Mouse (Mus musculus) urinary bladder, postnatal 25 days (tissue): ENCODE data around the gene Tmem218.

Source experiments
- DNase-seq: peaks from one replicate; pipeline ENCODE4 v3.0.0; 2022; ENCODE audit warnings: low spot score

Gene Tmem218

GRCm38 (mm10) chr9:37207929-37208411, at the start of gene Tmem218:
TSS of gene Tmem218 (plus strand) at chr9:37208223.
- peak; percentile 69 for DNase-seq

- no peak for DNase-seq
These were observed 47.3 kb upstream of the Tmem218 start for GRCm38 (mm10) chr9:37160686-37161085.

GRCm38 (mm10) chr9:37166899-37167298, 41.1 kb upstream of the Tmem218 start:
- no peak for DNase-seq

- DNase-seq = no peak
These were observed 34.6 kb upstream of the Tmem218 start for GRCm38 (mm10) chr9:37173376-37173775.

GRCm38 (mm10) chr9:37176002-37176401, 32.0 kb upstream of the Tmem218 start:
- no peak for DNase-seq

GRCm38 (mm10) chr9:37177107-37177506, 30.9 kb upstream of the Tmem218 start:
- DNase-seq = peak; percentile 35

GRCm38 (mm10) chr9:37177551-37177950, 30.5 kb upstream of the Tmem218 start:
- DNase-seq = no peak

- no peak for DNase-seq
These were observed 29.1 kb upstream of the Tmem218 start for GRCm38 (mm10) chr9:37178911-37179310.

- DNase-seq = no peak
These were observed 28.4 kb upstream of the Tmem218 start for GRCm38 (mm10) chr9:37179596-37179995.

GRCm38 (mm10) chr9:37181596-37181995, 26.4 kb upstream of the Tmem218 start:
- DNase-seq = no peak

GRCm38 (mm10) chr9:37183176-37183575, 24.8 kb upstream of the Tmem218 start:
- DNase-seq = no peak

- no peak for DNase-seq
These were observed 20.6 kb upstream of the Tmem218 start for GRCm38 (mm10) chr9:37187407-37187806.

GRCm38 (mm10) chr9:37188024-37188423, 20.0 kb upstream of the Tmem218 start:
- no peak for DNase-seq

GRCm38 (mm10) chr9:37197067-37197466, 11.0 kb upstream of the Tmem218 start:
- DNase-seq = no peak

GRCm38 (mm10) chr9:37200414-37200813, 7.6 kb upstream of the Tmem218 start:
- DNase-seq = no peak

- DNase-seq = no peak
These were observed 4.1 kb upstream of the Tmem218 start for GRCm38 (mm10) chr9:37203884-37204283.

- DNase-seq = no peak
These were observed 5.2 kb downstream of the Tmem218 start for GRCm38 (mm10) chr9:37213060-37213738.

GRCm38 (mm10) chr9:37214327-37215060, 6.5 kb downstream of the Tmem218 start:
- no peak for DNase-seq

GRCm38 (mm10) chr9:37220755-37221154, 12.7 kb downstream of the Tmem218 start:
- DNase-seq = no peak

GRCm38 (mm10) chr9:37225581-37225980, 17.6 kb downstream of the Tmem218 start:
- DNase-seq = no peak

- DNase-seq = peak; percentile 31
These were observed 21.9 kb downstream of the Tmem218 start for GRCm38 (mm10) chr9:37229880-37230325.

- DNase-seq = no peak
These were observed 22.6 kb downstream of the Tmem218 start for GRCm38 (mm10) chr9:37230486-37231195.
